Mouse (Mus musculus) intestine, embryonic 16.5 days (tissue): Measurements from ENCODE around the gene Mapkapk2. TPM values are rescaled to one million over a fixed set of nuclear protein-coding genes. Genes with fewer than 3 reads are reported as not detected.

ENCODE experiments used
- ATAC-seq: fragments of 200-750 bp; cut with Nextera tagmentation; 2 replicates; pipeline ENCODE4 v1.8.0; 2017; ENCODE audit warnings: moderate TSS enrichment, moderate library complexity
- H3K27ac ChIP-seq: fragments of 300-500 bp; sonication (generic); 2 replicates; pipeline ENCODE4 v1.5.1; 2014; ENCODE audit warnings: mild to moderate bottlenecking, low read length
- H3K27me3 ChIP-seq: fragments of 300-500 bp; sonication (generic); replicated peaks from 2 replicates; pipeline ENCODE4 v1.6.1; 2014; ENCODE audit warnings: low read length, control low read depth, mixed read lengths; ENCODE audit not compliant: control insufficient read depth, insufficient read depth
- H3K36me3 ChIP-seq: fragments of 300-500 bp; sonication (generic); 2 replicates; pipeline ENCODE4 v1.6.1; 2014; ENCODE audit warnings: low read length, control low read depth; ENCODE audit not compliant: control insufficient read depth, insufficient read depth
- H3K4me1 ChIP-seq: fragments of 300-500 bp; sonication (generic); 2 replicates; pipeline ENCODE4 v1.6.1; 2014; ENCODE audit warnings: low read length, control low read depth, mixed read lengths; ENCODE audit not compliant: control insufficient read depth, insufficient read depth
- H3K4me2 ChIP-seq: fragments of 300-500 bp; sonication (generic); 2 replicates; pipeline ENCODE4 v1.6.1; 2014; ENCODE audit warnings: low read depth, low read length, control low read depth
- H3K4me3 ChIP-seq: fragments of 300-500 bp; sonication (generic); 2 replicates; pipeline ENCODE4 v1.5.1; 2014; ENCODE audit warnings: mild to moderate bottlenecking, low read length
- H3K9ac ChIP-seq: fragments of 300-500 bp; sonication (generic); 2 replicates; pipeline ENCODE4 v1.6.1; 2014; ENCODE audit warnings: low read depth, low read length
- H3K9me3 ChIP-seq: fragments of 300-500 bp; sonication (generic); 2 replicates; pipeline ENCODE4 v1.6.1; 2016; ENCODE audit warnings: low read length, control low read depth; ENCODE audit not compliant: control insufficient read depth
- WGBS: fragments of 180-500 bp; shearing (Covaris S2); extraction: QIAGEN DNeasy Blood & Tissue Kit; methylation state at CpG from one replicate; pipeline ENCODE4 v1.1.7; 2014; 5-methylcytosine and 5-hydroxymethylcytosine counted together
- polyA plus RNA-seq: library from polyadenylated mRNA; unstranded; fragments of >200 nt; fragmentation: Nextera tagmentation; extraction: Ambion mirVana; gene quantifications from 2 replicates; pipeline ENCODE4 v1.2.1, GENCODE M21; 2015

Gene Mapkapk2
- polyA plus RNA-seq, 1 experiment from 2014 or later = 13.1 TPM

- peak; percentile 57; the same call in 1 of the 2 replicates for ATAC-seq
- H3K4me3 ChIP-seq = no peak overlapping the region
- H3K9me3 ChIP-seq = no peaks in the 10 kb centered on the region
- no peak overlapping the region for H3K27ac ChIP-seq
- H3K4me1 ChIP-seq = peaks cover 6% of the 10 kb centered on the region
- no peaks in the 10 kb centered on the region for H3K27me3 ChIP-seq
- no peak overlapping the region for H3K4me2 ChIP-seq
- WGBS = 11% methylated on average over 6 of the region's 6 CpGs
- no peak overlapping the region for H3K9ac ChIP-seq
- no peaks in the 10 kb centered on the region for H3K36me3 ChIP-seq
Measured at GRCm38 (mm10) chr1:131115932-131116331, 18.3 kb upstream of the Mapkapk2 start.

GRCm38 (mm10) chr1:131112576-131112975 lies 14.9 kb upstream of the Mapkapk2 start:
- no peaks in the 10 kb centered on the region for H3K9me3 ChIP-seq
- no peak overlapping the region; the same call in 1 of the 2 replicates for H3K27ac ChIP-seq
- peaks cover 15% of the 10 kb centered on the region for H3K4me1 ChIP-seq
- no peaks in the 10 kb centered on the region for H3K36me3 ChIP-seq
- no peak overlapping the region for H3K4me3 ChIP-seq
- peak; percentile 51 for ATAC-seq
- H3K4me2 ChIP-seq = no peak overlapping the region
- no peak overlapping the region for H3K9ac ChIP-seq
- no peaks in the 10 kb centered on the region for H3K27me3 ChIP-seq
- 29% methylated on average over 6 of the region's 6 CpGs for WGBS

GRCm38 (mm10) chr1:131110525-131111106 lies 13.0 kb upstream of the Mapkapk2 start:
- no peak overlapping the region for H3K9ac ChIP-seq
- no peaks in the 10 kb centered on the region for H3K36me3 ChIP-seq
- H3K4me1 ChIP-seq = peaks cover 16% of the 10 kb centered on the region
- no peak overlapping the region for H3K4me3 ChIP-seq
- no peak overlapping the region for H3K27ac ChIP-seq
- no peaks in the 10 kb centered on the region; the same call in 1 of the 2 replicates for H3K9me3 ChIP-seq
- no peak overlapping the region for H3K4me2 ChIP-seq
- WGBS = 66% methylated on average over 12 of the region's 12 CpGs
- no peaks in the 10 kb centered on the region for H3K27me3 ChIP-seq
- no peak for ATAC-seq

GRCm38 (mm10) chr1:131107575-131108308 lies 10.1 kb upstream of the Mapkapk2 start:
- Histone ChIP-seq H3K4me1 (peaks cover 16% of the 10 kb centered on the region), H3K27ac (peak overlapping the region; percentile 42), H3K4me3 (no peak overlapping the region), H3K9me3 (no peaks in the 10 kb centered on the region; the same call in 1 of the 2 replicates), H3K27me3 (no peaks in the 10 kb centered on the region), H3K4me2 (no peak overlapping the region), H3K9ac (peak overlapping the region; percentile 41), H3K36me3 (no peaks in the 10 kb centered on the region)
- peak; percentile 95 for ATAC-seq
- WGBS = 32% methylated on average over 10 of the region's 10 CpGs

GRCm38 (mm10) chr1:131103776-131104424 lies 6.3 kb upstream of the Mapkapk2 start:
- no peak for ATAC-seq

GRCm38 (mm10) chr1:131100808-131101207 lies 3.2 kb upstream of the Mapkapk2 start:
- H3K4me3 ChIP-seq = no peak overlapping the region
- no peak for ATAC-seq
- no peak overlapping the region for H3K4me2 ChIP-seq
- H3K9me3 ChIP-seq = no peaks in the 10 kb centered on the region
- H3K9ac ChIP-seq = no peak overlapping the region
- H3K4me1 ChIP-seq = peaks cover 3% of the 10 kb centered on the region; the same call in 1 of the 2 replicates
- no peaks in the 10 kb centered on the region for H3K36me3 ChIP-seq
- H3K27me3 ChIP-seq = no peaks in the 10 kb centered on the region
- H3K27ac ChIP-seq = no peak overlapping the region
- WGBS = 81% methylated on average over 1 of the region's 1 CpGs

More at GRCm38 (mm10) chr1:131103776-131104424, 6.3 kb upstream of the Mapkapk2 start:
- Histone ChIP-seq H3K9me3 (no peaks in the 10 kb centered on the region; the same call in 1 of the 2 replicates), H3K9ac (no peak overlapping the region), H3K27me3 (no peaks in the 10 kb centered on the region), H3K4me2 (no peak overlapping the region), H3K27ac (no peak overlapping the region), H3K36me3 (no peaks in the 10 kb centered on the region), H3K4me3 (no peak overlapping the region), H3K4me1 (peaks cover 10% of the 10 kb centered on the region)
- 67% methylated on average over 10 of the region's 10 CpGs for WGBS

- no peaks in the 10 kb centered on the region for H3K27me3 ChIP-seq
- peak overlapping the region; percentile 85 for H3K4me3 ChIP-seq
- ATAC-seq = peak; percentile 63
- peak overlapping the region; percentile 93 for H3K27ac ChIP-seq
- peak overlapping the region; percentile 90 for H3K9ac ChIP-seq
- peaks cover 30% of the 10 kb centered on the region for H3K4me1 ChIP-seq
- under 1% methylated on average over 87 of the region's 98 CpGs for WGBS
- no peaks in the 10 kb centered on the region for H3K36me3 ChIP-seq
- H3K4me2 ChIP-seq = peak overlapping the region; percentile 71
- H3K9me3 ChIP-seq = no peaks in the 10 kb centered on the region
Measured at GRCm38 (mm10) chr1:131096803-131097699, 575 bp downstream of the Mapkapk2 start.

GRCm38 (mm10) chr1:131096132-131096695 lies 1.4 kb downstream of the Mapkapk2 start:
- H3K27ac ChIP-seq = peak overlapping the region; percentile 93
- peak overlapping the region; percentile 90 for H3K9ac ChIP-seq
- H3K36me3 ChIP-seq = no peaks in the 10 kb centered on the region
- H3K4me3 ChIP-seq = peak overlapping the region; percentile 85
- H3K4me2 ChIP-seq = peak overlapping the region; percentile 71
- WGBS = 14% methylated on average over 9 of the region's 9 CpGs
- no peaks in the 10 kb centered on the region for H3K27me3 ChIP-seq
- no peaks in the 10 kb centered on the region for H3K9me3 ChIP-seq
- H3K4me1 ChIP-seq = peaks cover 36% of the 10 kb centered on the region
- peak; percentile 15 for ATAC-seq
